Mouse (Mus musculus): ENCODE results near the gene Hist1h2bj. TPM values are rescaled to one million over a fixed set of nuclear protein-coding genes. Genes with fewer than 3 reads are reported as not detected.
"Not testable (repeated sequence)": the region's sequence is repeated elsewhere in the genome, so short reads cannot be mapped to it uniquely, and the experiment has no call there.

Gene Hist1h2bj
- polyA plus RNA-seq, 1 experiment from 2014 or later = 6.8 TPM

GRCm38 (mm10) chr13:22035267-22036148 lies 7.5 kb upstream of the Hist1h2bj start, which contains the start of the genes Hist1h2ah and Hist1h2bk:
TSS of gene Hist1h2ah (minus strand) at chr13:22035568.
TSS of gene Hist1h2bk (plus strand) at chr13:22035870.
- peaks cover 25% of the 10 kb centered on the region for H3K4me1 ChIP-seq
- not testable (repeated sequence) for H3K27me3 ChIP-seq, H3K9me3 ChIP-seq, H3K36me3 ChIP-seq
- peak; percentile 99 for ATAC-seq (replicated peaks)
- H3K4me3 ChIP-seq = peak within 1 kb of the TSS; percentile 46
- WGBS = under 1% methylated on average over 30 of the region's 69 CpGs
- peak within 1 kb of the TSS; percentile 49 for H3K9ac ChIP-seq (replicated peaks)
- peak within 1 kb of the TSS; percentile 70 for H3K27ac ChIP-seq (replicated peaks)
- H3K4me2 ChIP-seq (replicated peaks) = peak within 1 kb of the TSS; percentile 53

DNA sequence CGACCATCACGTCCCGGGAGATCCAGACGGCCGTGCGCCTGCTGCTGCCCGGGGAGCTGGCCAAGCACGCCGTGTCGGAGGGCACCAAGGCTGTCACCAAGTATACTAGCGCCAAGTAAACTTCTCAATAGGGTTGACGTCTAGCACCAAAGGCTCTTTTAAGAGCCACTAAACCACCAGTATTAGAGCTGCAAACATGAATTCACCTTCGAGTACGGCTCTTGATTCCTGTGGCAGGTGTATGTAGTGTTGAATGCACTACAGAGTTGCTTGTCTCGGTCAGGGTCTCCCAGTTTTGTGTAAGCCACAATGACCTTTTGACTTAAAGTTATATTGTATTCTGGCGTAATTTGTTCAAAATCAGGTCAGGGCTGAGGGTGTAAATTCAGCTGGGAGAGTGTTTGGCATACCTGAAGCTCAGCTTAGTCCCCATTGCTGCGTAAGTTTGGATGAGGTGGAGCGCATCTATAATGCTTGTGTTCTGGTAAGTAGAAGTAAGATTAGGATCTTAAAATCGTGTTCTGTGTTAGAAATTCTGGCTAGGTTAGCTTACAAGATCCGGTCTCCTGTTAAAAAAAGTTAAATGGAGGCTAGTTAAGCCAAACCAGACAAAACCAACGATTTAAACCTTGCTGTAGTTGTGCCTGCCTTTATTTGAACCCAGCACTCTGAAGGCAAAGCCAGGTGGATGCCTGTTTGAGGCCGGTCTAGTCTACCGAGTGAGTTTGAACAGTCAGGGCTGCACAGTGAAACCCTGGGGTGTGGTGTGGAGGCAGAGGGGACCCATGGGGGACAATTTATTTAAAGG lies 6.7 kb upstream of the Hist1h2bj start:
- no peaks in the 10 kb centered on the region for H3K27me3 ChIP-seq
- H3K4me2 ChIP-seq (replicated peaks) = peak overlapping the region; percentile 53
- WGBS = 1% methylated on average over 23 of the region's 23 CpGs
- H3K4me3 ChIP-seq = peak overlapping the region; percentile 46
- H3K36me3 ChIP-seq = no peaks in the 10 kb centered on the region
- peak overlapping the region; percentile 46 for H3K9ac ChIP-seq (replicated peaks)
- H3K4me1 ChIP-seq = peaks cover 30% of the 10 kb centered on the region
- peak overlapping the region; percentile 70 for H3K27ac ChIP-seq (replicated peaks)
- no peaks in the 10 kb centered on the region for H3K9me3 ChIP-seq
- ATAC-seq (replicated peaks) = no peak; the same call in 1 of the 2 replicates

GRCm38 (mm10) chr13:22036986-22037385 lies 6.0 kb upstream of the Hist1h2bj start:
- no peak for ATAC-seq (replicated peaks)
- Histone ChIP-seq H3K36me3 (no peaks in the 10 kb centered on the region), H3K4me2 (replicated peaks) (peak overlapping the region; percentile 53; the same call in 1 of the 2 replicates), H3K27ac (replicated peaks) (peak overlapping the region; percentile 70), H3K9ac (replicated peaks) (peak overlapping the region; percentile 46), H3K4me1 (peaks cover 36% of the 10 kb centered on the region), H3K4me3 (peak overlapping the region; percentile 46), H3K27me3 (no peaks in the 10 kb centered on the region), H3K9me3 (no peaks in the 10 kb centered on the region)
- WGBS = 58% methylated on average over 3 of the region's 3 CpGs

DNA sequence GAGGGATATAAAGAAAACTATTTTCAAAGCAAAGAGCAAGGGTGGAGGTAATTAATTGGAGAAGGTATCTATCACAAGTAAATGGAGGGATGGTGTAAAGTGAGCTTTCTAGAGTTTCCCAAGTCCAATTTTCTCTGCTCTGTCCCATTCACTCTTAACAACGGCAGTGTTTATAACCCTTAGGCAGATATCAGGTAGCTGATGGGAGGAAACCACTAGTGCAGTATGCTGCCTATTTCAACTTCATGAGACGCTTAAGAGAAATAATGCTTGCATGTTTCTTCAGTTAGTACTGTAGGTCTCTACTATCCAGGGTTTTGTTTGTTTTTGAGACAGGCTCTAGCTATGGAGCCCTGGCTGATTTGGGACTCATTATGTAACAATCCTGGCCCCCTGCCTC lies 5.6 kb upstream of the Hist1h2bj start:
- Histone ChIP-seq H3K36me3 (no peaks in the 10 kb centered on the region), H3K4me3 (no peak overlapping the region), H3K27ac (replicated peaks) (peak overlapping the region; percentile 70; the same call in 1 of the 2 replicates), H3K9me3 (no peaks in the 10 kb centered on the region), H3K9ac (replicated peaks) (no peak overlapping the region), H3K27me3 (no peaks in the 10 kb centered on the region), H3K4me1 (peaks cover 40% of the 10 kb centered on the region), H3K4me2 (replicated peaks) (no peak overlapping the region)
- ATAC-seq (replicated peaks) = no peak
- WGBS = 80% methylated on average over 2 of the region's 2 CpGs

DNA sequence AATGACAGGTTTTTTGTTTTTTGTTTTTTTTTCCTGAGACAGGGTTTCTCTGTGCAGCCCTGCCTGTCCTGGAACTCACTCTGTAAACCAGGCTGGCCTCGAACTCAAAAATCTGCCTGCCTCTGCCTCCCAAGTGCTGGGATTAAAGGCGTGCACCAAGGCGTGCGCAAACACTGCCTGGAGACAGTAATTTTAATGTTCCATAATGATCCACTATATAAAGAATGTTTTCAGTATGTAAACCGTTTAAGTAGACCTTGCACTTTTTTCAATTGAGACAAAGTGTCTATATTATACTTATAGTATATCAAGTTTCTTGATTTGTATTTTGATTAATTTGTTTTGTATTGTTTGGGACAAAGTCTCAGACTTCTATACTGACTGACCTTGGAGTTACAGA lies 3.6 kb upstream of the Hist1h2bj start:
- WGBS = 65% methylated on average over 5 of the region's 5 CpGs
- H3K4me2 ChIP-seq (replicated peaks) = no peak overlapping the region

GRCm38 (mm10) chr13:22039951-22040463 lies 3.0 kb upstream of the Hist1h2bj start:
- Histone ChIP-seq H3K27me3 (no peaks in the 10 kb centered on the region), H3K9me3 (no peaks in the 10 kb centered on the region), H3K4me3 (peak overlapping the region; percentile 48), H3K9ac (replicated peaks) (peak overlapping the region; percentile 57; the same call in 1 of the 2 replicates), H3K4me1 (peaks cover 42% of the 10 kb centered on the region), H3K4me2 (replicated peaks) (peak overlapping the region; percentile 84), H3K36me3 (no peaks in the 10 kb centered on the region), H3K27ac (replicated peaks) (peak overlapping the region; percentile 91)
- no peak for ATAC-seq (replicated peaks)
- WGBS = 6% methylated on average over 2 of the region's 2 CpGs

More for the DNA sequence above, 3.6 kb upstream of the Hist1h2bj start:
- no peaks in the 10 kb centered on the region for H3K27me3 ChIP-seq
- H3K4me1 ChIP-seq = peaks cover 46% of the 10 kb centered on the region
- H3K36me3 ChIP-seq = no peaks in the 10 kb centered on the region
- no peak overlapping the region for H3K4me3 ChIP-seq
- H3K27ac ChIP-seq (replicated peaks) = no peak overlapping the region; the same call in 1 of the 2 replicates
- H3K9me3 ChIP-seq = no peaks in the 10 kb centered on the region
- ATAC-seq (replicated peaks) = no peak
- no peak overlapping the region for H3K9ac ChIP-seq (replicated peaks)

- H3K4me2 ChIP-seq (replicated peaks) = peak overlapping the region; percentile 84
- no peaks in the 10 kb centered on the region for H3K9me3 ChIP-seq
- peak; percentile 3 for ATAC-seq (replicated peaks)
- peak overlapping the region; percentile 91 for H3K27ac ChIP-seq (replicated peaks)
- WGBS = under 1% methylated on average over 24 of the region's 24 CpGs
- H3K27me3 ChIP-seq = no peaks in the 10 kb centered on the region
- peak overlapping the region; percentile 57 for H3K9ac ChIP-seq (replicated peaks)
- H3K36me3 ChIP-seq = no peaks in the 10 kb centered on the region
- H3K4me3 ChIP-seq = peak overlapping the region; percentile 48
- peaks cover 42% of the 10 kb centered on the region for H3K4me1 ChIP-seq
Measured at GRCm38 (mm10) chr13:22040464-22041141, 2.4 kb upstream of the Hist1h2bj start.

DNA sequence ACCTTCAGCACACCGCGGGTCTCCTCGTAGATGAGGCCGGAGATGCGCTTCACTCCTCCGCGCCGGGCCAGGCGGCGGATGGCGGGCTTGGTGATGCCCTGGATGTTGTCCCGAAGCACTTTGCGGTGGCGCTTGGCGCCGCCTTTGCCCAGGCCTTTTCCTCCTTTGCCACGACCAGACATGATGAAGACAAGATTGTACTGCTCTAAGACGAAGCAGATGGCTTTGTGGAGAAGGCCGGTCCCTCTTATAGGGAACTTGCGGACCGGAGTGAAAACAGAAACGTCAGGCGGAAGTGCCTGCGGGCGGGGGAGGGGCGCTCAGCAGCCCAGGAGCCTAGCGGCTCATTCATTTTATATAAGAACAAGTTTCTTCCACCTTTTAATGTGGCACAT lies 1.9 kb upstream of the Hist1h2bj start, which contains the start of gene Hist1h4i:
TSS of gene Hist1h4i (minus strand) at position 221 of the 395 bp plus-strand sequence.
- H3K36me3 ChIP-seq, H3K27me3 ChIP-seq, H3K9me3 ChIP-seq: not testable (repeated sequence)
- Histone ChIP-seq H3K9ac (replicated peaks) (peak within 1 kb of the TSS; percentile 57), H3K4me3 (peak within 1 kb of the TSS; percentile 48), H3K4me2 (replicated peaks) (peak within 1 kb of the TSS; percentile 84), H3K4me1 (peaks cover 40% of the 10 kb centered on the region), H3K27ac (replicated peaks) (peak within 1 kb of the TSS; percentile 91)
- peak; percentile 62 for ATAC-seq (replicated peaks)
- under 1% methylated on average over 27 of the region's 27 CpGs for WGBS

GRCm38 (mm10) chr13:22041651-22042567 lies 1.1 kb upstream of the Hist1h2bj start:
- Histone ChIP-seq H3K9ac (replicated peaks) (peak overlapping the region; percentile 33), H3K36me3 (no peaks in the 10 kb centered on the region), H3K27me3 (no peaks in the 10 kb centered on the region), H3K4me1 (peaks cover 33% of the 10 kb centered on the region), H3K4me2 (replicated peaks) (peak overlapping the region; percentile 84), H3K27ac (replicated peaks) (peak overlapping the region; percentile 91), H3K9me3 (no peaks in the 10 kb centered on the region), H3K4me3 (peak overlapping the region; percentile 48)
- ATAC-seq (replicated peaks) = peak; percentile 2; the same call in 1 of the 2 replicates
- WGBS = 2% methylated on average over 13 of the region's 13 CpGs

GRCm38 (mm10) chr13:22043503-22044431 lies 753 bp downstream of the Hist1h2bj start:
- ATAC-seq (replicated peaks) = peak; percentile 14
- H3K9ac ChIP-seq (replicated peaks) = peak overlapping the region; percentile 51
- under 1% methylated on average over 14 of the region's 14 CpGs for WGBS
- H3K4me3 ChIP-seq = peak overlapping the region; percentile 46
- H3K27ac ChIP-seq (replicated peaks) = peak overlapping the region; percentile 89
- H3K36me3 ChIP-seq = no peaks in the 10 kb centered on the region
- H3K27me3 ChIP-seq = no peaks in the 10 kb centered on the region
- H3K4me1 ChIP-seq = peaks cover 33% of the 10 kb centered on the region
- H3K9me3 ChIP-seq = no peaks in the 10 kb centered on the region
- H3K4me2 ChIP-seq (replicated peaks) = peak overlapping the region; percentile 84

Data from forebrain, embryonic 15.5 days (tissue).